Mouse (Mus musculus) testis, adult 2 months (tissue): Measurements from ENCODE around the gene Xylt1. TPM values are rescaled to one million over a fixed set of nuclear protein-coding genes. Genes with fewer than 3 reads are reported as not detected.

Source experiments
- H3K27ac ChIP-seq: fragments of 200-500 bp; 2 replicates; pipeline ENCODE4 v1.5.1; 2012; ENCODE audit warnings: low read depth, low read length; ENCODE audit not compliant: control insufficient read depth, insufficient read depth
- H3K27me3 ChIP-seq: fragments of 200-500 bp; 2 replicates; pipeline ENCODE4 v1.6.1; 2012; ENCODE audit warnings: mild to moderate bottlenecking, low read length, moderate library complexity; ENCODE audit not compliant: control insufficient read depth, insufficient read depth
- H3K36me3 ChIP-seq: fragments of 200-500 bp; 2 replicates; pipeline ENCODE4 v1.6.1; 2012; ENCODE audit warnings: mild to moderate bottlenecking, low read length; ENCODE audit not compliant: control insufficient read depth, insufficient read depth
- H3K4me1 ChIP-seq: fragments of 200-500 bp; 2 replicates; pipeline ENCODE4 v1.6.1; 2012; ENCODE audit warnings: low read length; ENCODE audit not compliant: control insufficient read depth, insufficient read depth
- H3K4me3 ChIP-seq: fragments of 200-500 bp; 2 replicates; pipeline ENCODE4 v1.5.1; 2012; ENCODE audit warnings: low read depth, mild to moderate bottlenecking, low read length, moderate library complexity, mixed read lengths; ENCODE audit not compliant: control insufficient read depth
- CTCF ChIP-seq: fragments of 200-500 bp; IDR thresholded peaks from 2 replicates; pipeline ENCODE4 v1.5.1; 2012; ENCODE audit warnings: low read depth, mild to moderate bottlenecking, inconsistent platforms, low read length, moderate library complexity; ENCODE audit not compliant: control insufficient read depth, insufficient read depth, insufficient replicate concordance
- POLR2A ChIP-seq: fragments of 200-500 bp; IDR thresholded peaks from 2 replicates; pipeline ENCODE4 v1.6.1; 2012; ENCODE audit warnings: low read depth, mild to moderate bottlenecking, inconsistent platforms, low read length, moderate library complexity; ENCODE audit not compliant: control insufficient read depth
- polyA plus RNA-seq: library from polyadenylated mRNA; depleted of rRNA; stranded (reverse); fragments of >200 nt; gene quantifications from 2 replicates; pipeline ENCODE4 v1.2.3, GENCODE M21; 2012

Gene Xylt1
- polyA plus RNA-seq, 1 experiment, result 0.79 TPM

DNA sequence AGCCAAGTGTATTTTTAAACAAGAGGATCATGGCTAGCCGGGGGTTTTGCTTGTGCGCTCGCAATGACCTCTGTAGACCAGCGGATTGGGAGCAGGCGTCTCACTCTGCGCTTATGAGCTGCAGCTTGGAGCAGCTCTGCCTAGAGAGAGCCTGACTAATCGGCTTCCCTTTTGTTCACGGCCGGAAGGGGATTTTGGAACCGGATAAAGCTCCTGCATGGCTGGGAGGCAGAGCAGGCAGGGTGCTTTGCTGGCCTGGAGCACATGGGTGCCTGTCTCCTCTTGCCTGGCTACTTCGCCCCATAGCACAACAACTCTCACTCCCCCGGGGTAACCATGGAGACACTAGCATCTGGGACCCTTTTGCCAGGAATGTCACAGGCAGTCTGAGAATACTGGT lies 172.4 kb downstream of the Xylt1 start:
- no peak overlapping the region for H3K27ac ChIP-seq
- no peaks in the 10 kb centered on the region for H3K4me1 ChIP-seq
- no peaks in the 10 kb centered on the region for H3K36me3 ChIP-seq
- TF ChIP-seq POLR2A (no peak), CTCF (no peak)
- H3K4me3 ChIP-seq, result no peak overlapping the region
- no peaks in the 10 kb centered on the region for H3K27me3 ChIP-seq

DNA sequence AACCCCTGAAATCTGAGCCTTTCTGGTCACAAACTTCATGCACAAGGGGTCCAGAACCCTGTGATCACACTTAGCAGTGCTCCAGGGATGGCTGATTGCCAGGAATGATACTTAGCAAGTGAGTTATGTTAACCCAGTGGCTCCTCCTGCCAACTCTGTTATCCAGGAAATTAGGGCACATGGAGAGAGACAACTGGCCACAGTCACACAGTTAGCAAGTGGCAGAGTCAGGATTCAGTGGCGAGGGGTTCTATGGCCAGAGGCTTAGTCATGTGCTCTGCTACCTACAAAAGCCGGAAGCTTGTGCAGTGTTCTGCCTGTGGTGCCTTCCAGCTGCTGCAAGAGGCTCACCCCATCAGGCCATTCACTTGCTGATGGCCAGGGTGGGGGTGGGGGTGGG lies 175.0 kb downstream of the Xylt1 start:
- H3K4me1 ChIP-seq, result no peaks in the 10 kb centered on the region
- no peak for TF ChIP-seq POLR2A
- TF ChIP-seq CTCF, result no peak
- no peak overlapping the region for H3K4me3 ChIP-seq
- H3K27ac ChIP-seq, result no peak overlapping the region
- H3K27me3 ChIP-seq, result no peaks in the 10 kb centered on the region
- no peaks in the 10 kb centered on the region for H3K36me3 ChIP-seq

DNA sequence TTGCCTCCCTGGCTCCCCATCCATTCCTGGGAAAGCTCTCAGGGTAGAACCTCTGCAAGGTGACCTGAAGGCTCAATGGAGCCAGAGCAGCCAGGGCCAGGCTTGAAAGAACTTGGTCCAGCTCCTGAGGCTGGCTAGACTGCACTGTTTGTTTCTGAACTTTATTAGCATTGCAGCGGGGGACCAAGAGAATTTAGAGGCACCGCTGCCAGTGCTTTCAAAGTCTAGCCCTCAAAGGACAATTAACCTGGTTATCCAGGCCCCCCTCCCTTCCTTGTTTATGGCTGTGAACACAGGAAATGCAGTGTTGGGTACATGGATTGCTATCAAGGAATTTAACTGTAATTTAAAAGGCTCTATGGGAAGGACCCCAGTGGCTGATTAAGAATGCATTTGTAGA lies 177.4 kb downstream of the Xylt1 start:
- H3K27me3 ChIP-seq, result no peaks in the 10 kb centered on the region
- H3K4me3 ChIP-seq, result no peak overlapping the region
- H3K4me1 ChIP-seq, result no peaks in the 10 kb centered on the region
- no peak for TF ChIP-seq CTCF
- no peak for TF ChIP-seq POLR2A
- H3K27ac ChIP-seq, result no peak overlapping the region
- no peaks in the 10 kb centered on the region for H3K36me3 ChIP-seq

DNA sequence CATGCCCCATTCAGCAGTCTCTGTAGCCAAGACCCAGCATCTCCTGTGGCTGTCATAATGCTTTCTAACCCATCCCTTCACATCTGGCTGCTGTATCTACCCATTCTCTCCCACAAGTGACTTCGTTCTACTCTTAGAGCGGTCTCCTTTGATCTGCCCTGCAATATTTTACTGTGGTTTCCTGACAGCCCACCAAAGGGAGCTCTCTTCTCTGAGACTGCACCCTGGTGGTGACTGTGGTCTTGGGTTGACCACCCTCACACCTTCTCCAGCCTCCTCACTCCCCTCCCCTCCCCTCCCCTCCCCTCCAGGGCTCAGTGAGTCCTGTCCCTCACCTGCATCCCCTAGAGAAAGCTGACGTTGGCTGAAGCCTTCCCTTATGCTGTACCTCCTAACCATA lies 178.3 kb downstream of the Xylt1 start:
- Histone ChIP-seq H3K36me3 (no peaks in the 10 kb centered on the region), H3K4me1 (no peaks in the 10 kb centered on the region), H3K4me3 (no peak overlapping the region), H3K27ac (no peak overlapping the region), H3K27me3 (no peaks in the 10 kb centered on the region)
- TF ChIP-seq CTCF, result no peak
- no peak for TF ChIP-seq POLR2A

DNA sequence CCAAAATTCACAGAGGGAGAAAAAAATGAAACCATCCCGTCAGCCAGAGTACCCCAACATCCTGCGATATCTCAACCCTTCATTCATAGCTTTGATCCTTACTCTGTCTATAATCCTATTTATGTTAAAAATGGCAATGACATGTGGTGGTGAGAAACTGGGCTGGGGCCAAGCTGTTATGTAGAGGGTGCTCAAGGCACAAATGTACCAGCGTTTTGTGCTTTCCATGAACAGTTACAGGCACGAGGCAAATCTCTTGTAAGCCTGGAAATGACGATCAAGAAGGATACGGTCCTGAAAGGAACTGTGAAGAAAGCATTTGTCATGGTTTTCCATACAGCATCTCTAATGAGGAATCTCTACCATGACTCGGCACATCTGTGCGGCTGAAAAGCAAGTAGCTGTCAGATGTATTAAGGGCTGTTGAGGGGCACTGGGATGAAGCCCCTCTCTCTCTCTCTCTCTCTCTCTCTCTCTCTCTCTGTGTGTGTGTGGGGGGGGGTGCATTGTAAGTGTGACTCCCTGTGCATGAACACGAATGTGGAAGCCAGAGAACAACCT lies 183.2 kb downstream of the Xylt1 start:
- H3K4me1 ChIP-seq, result no peaks in the 10 kb centered on the region

DNA sequence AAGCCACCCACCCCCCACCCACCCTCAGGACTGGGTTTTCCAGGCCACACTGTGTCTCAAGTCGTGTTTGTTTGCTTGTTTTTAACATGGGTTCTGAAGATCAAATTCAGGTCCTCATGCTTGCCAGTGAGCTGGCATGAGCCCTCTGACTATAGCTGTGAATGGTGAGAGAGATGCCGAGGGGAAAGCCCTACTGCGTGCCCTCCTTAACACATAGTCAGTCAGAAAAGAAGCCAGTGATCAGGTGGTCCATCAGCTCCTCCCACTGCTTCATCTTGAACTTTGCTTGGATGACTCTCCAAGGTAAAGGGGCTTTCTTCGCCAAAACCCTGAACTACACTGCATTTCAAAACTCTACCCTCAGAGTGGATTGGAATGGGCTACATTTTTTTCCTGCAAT lies 183.8 kb downstream of the Xylt1 start:
- H3K27me3 ChIP-seq, result no peaks in the 10 kb centered on the region
- no peak overlapping the region for H3K27ac ChIP-seq
- no peak for TF ChIP-seq CTCF
- no peak for TF ChIP-seq POLR2A
- no peak overlapping the region for H3K4me3 ChIP-seq
- H3K4me1 ChIP-seq, result no peaks in the 10 kb centered on the region
- no peaks in the 10 kb centered on the region for H3K36me3 ChIP-seq

More for the DNA sequence above, 183.2 kb downstream of the Xylt1 start:
- Histone ChIP-seq H3K27ac (no peak overlapping the region), H3K27me3 (no peaks in the 10 kb centered on the region), H3K36me3 (no peaks in the 10 kb centered on the region), H3K4me3 (no peak overlapping the region)
- no peak for TF ChIP-seq POLR2A
- TF ChIP-seq CTCF, result no peak

DNA sequence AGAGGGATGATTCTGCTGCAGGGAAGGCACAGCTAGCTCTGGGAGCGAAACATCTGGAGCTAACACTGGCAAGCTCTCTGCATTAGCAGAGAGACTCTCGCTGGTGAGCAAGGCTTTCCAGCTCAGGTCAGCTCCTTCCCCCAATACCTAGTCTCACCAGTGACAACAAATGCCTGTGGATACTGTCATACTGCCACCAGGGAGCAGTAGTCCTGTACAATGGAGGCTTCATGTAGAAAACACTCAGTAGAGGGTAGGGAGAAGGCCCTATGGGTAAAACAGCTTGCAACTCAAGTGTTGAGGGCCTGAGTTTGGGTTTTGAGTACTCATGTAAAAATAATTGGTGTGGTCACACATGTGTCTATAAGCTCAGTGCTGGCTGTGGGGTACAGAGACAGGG lies 185.3 kb downstream of the Xylt1 start:
- Histone ChIP-seq H3K27ac (no peak overlapping the region), H3K4me3 (no peak overlapping the region), H3K36me3 (no peaks in the 10 kb centered on the region), H3K27me3 (no peaks in the 10 kb centered on the region), H3K4me1 (no peaks in the 10 kb centered on the region)
- no peak for TF ChIP-seq POLR2A

DNA sequence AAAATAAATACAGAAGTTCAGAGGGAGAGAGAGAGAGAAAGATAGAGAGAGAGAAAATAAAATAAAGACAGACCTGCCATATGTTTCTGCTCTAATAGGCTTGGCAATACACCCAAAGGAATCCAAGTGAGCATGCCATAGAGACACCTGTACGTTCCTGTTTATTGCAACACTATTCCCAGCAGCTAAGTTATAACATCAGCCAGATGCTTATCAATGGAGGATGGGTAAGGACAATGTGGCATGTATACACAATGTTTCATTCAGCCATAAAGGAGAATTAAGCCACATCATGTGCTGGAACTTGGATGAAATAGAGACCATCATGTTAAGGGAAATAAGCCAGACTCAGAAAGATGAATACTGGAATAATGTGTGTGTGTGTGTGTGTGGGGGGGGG lies 186.1 kb downstream of the Xylt1 start:
- Histone ChIP-seq H3K27me3 (no peaks in the 10 kb centered on the region), H3K36me3 (no peaks in the 10 kb centered on the region), H3K4me1 (no peaks in the 10 kb centered on the region), H3K4me3 (no peak overlapping the region), H3K27ac (no peak overlapping the region)
- TF ChIP-seq POLR2A, result no peak
- TF ChIP-seq CTCF, result no peak
